6 mouse cellular contexts compared by ENCODE assay signal in the genomic region with DNA sequence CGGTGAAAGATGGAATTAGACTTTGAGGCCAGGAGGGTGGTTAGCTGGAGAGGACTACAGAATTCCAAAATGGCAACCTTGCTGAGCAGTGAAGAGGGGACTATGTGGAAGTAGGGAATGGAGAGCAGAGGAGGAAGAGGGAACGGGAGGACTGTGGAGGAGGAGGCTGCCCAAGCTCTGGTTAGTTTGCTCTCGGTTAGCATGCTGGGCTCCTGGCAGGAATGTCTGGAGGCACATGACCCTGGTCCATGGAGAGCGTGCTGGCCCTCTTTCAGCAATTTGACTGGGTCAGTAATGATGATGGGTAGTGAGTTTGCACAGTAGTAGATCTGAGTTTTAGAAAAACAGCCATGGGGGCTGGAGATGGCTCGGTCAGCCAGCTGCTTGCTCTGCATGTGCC.
"Had no signal": no experiment of that assay in that cellular context is flagged by ENCODE, and none has a peak within 500 bp of the region (broad histone marks: within the 10 kb centered on the region; RNA-seq: fewer than 3 reads in every experiment).

No protein-coding gene starts in this region.

- DNase-seq: layer of hippocampus, adult 9-11 months; layer of hippocampus, postnatal 36 days; lung, adult 18-20 months; right cerebral cortex, postnatal 14 days; thymus, adult 2 months; thymus, postnatal 36 days had no signal
